In the genomic region with DNA sequence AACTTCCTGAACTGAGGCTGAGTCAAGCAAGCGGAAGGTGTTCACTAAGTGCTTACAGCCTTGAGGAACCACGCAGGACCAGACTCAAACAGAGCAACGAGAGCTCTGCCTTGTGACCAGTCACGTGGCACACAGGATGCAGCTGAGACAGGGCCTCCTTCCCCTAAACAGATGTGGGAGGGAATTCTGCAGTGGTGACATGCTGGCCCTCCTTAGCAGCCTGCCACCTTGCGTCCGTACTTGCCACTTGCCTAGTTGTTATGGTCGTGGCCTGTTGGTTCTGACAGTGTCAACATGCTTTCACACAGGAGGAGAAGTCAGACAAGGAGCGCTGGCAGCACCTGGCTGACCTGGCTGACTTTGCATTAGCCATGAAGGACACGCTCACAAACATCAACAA, we compare ENCODE assay signal across 13 mouse cellular contexts. TPM values are rescaled to one million over a fixed set of nuclear protein-coding genes. Genes with fewer than 3 reads are reported as not detected.
DNase-seq lines count a peak whose midpoint lies in the region; ATAC-seq and TF ChIP-seq lines count a peak whose summit lies in the region.
"Had no signal": no experiment of that assay in that cellular context is flagged by ENCODE, and none has a peak within 500 bp of the region (broad histone marks: within the 10 kb centered on the region; RNA-seq: fewer than 3 reads in every experiment).

No protein-coding gene starts in this region.

- 28% methylated on average over 9 of the region's 9 CpGs for WGBS in macrophage (ENCODE audit: missing documents)
- 81% methylated on average over 9 of the region's 9 CpGs for WGBS in intestine, embryonic 16.5 days

- no peak for ATAC-seq in intestine, embryonic 16.5 days

- H3K79me2 ChIP-seq in macrophage (ENCODE audit: inconsistent target): no peaks in the 10 kb centered on the region

- H3K4me3 ChIP-seq in gastrocnemius, adult 2 months: no peak overlapping the region
- H3K4me3 ChIP-seq in macrophage (ENCODE audit: inconsistent target): no peak overlapping the region
- no peak overlapping the region for H3K4me3 ChIP-seq in intestine, embryonic 16.5 days (ENCODE audit: low read length)
- H3K4me3 ChIP-seq: embryonic facial prominence, embryonic 15.5 days; neural tube, embryonic 12.5 days had no signal

- intact Hi-C loops in gastrocnemius, adult 2 months (cut with DNase I): no loop called here

- H3K4me2 ChIP-seq in intestine, embryonic 16.5 days (ENCODE audit: low read depth, low read length): no peak overlapping the region
- H3K4me2 ChIP-seq: embryonic facial prominence, embryonic 15.5 days; neural tube, embryonic 12.5 days had no signal

- no peaks in the 10 kb centered on the region for H3K27me3 ChIP-seq in intestine, embryonic 16.5 days (replicated peaks; ENCODE audit: control insufficient read depth, insufficient read depth, low read length)
- H3K27me3 ChIP-seq: embryonic facial prominence, embryonic 15.5 days; neural tube, embryonic 12.5 days had no signal

- DNase-seq in gastrocnemius, adult 2 months: peak; percentile 31
- DNase-seq in gastrocnemius, postnatal 25 days: no peak
- peak; percentile 13 for DNase-seq in lung, postnatal 25 days (ENCODE audit: low spot score)
- DNase-seq in lung, postnatal 14 days: no peak
- DNase-seq in retina, postnatal 1 day: no peak
- DNase-seq in layer of hippocampus, postnatal 14 days (ENCODE audit: low spot score in 2 of 2): no peak
- DNase-seq: cerebellum, postnatal 14 days; heart, postnatal 10 days; right cerebral cortex, postnatal 4 days had no signal

- no peaks in the 10 kb centered on the region for H3K9me3 ChIP-seq in intestine, embryonic 16.5 days (ENCODE audit: control insufficient read depth, low read length)
- H3K9me3 ChIP-seq: embryonic facial prominence, embryonic 15.5 days; neural tube, embryonic 12.5 days had no signal

- H3K27ac ChIP-seq in gastrocnemius, adult 2 months: no peak overlapping the region
- peak overlapping the region; percentile 73 for H3K27ac ChIP-seq in macrophage
- H3K27ac ChIP-seq in intestine, embryonic 16.5 days (ENCODE audit: low read length): no peak overlapping the region
- H3K27ac ChIP-seq: embryonic facial prominence, embryonic 15.5 days; neural tube, embryonic 12.5 days had no signal

- H3K36me3 ChIP-seq in macrophage (ENCODE audit: inconsistent target): peaks cover 41% of the 10 kb centered on the region
- H3K36me3 ChIP-seq in intestine, embryonic 16.5 days (ENCODE audit: control insufficient read depth, insufficient read depth, low read length): peaks cover 10% of the 10 kb centered on the region

- no peaks in the 10 kb centered on the region for H3K4me1 ChIP-seq in intestine, embryonic 16.5 days (ENCODE audit: control insufficient read depth, insufficient read depth, low read length)
- H3K4me1 ChIP-seq: embryonic facial prominence, embryonic 15.5 days; neural tube, embryonic 12.5 days had no signal

- no peak for TF ChIP-seq CTCF in gastrocnemius, adult 2 months (IDR thresholded peaks at IDR 0.05)

- H3K9ac ChIP-seq in intestine, embryonic 16.5 days (ENCODE audit: low read depth, low read length): no peak overlapping the region
- H3K9ac ChIP-seq: embryonic facial prominence, embryonic 15.5 days; neural tube, embryonic 12.5 days had no signal

RNA-seq across cellular contexts. Expression of a gene that starts 22.7 kb away (rescaled TPM):
- 1 to 10 TPM; 5.2 to 5.6 TPM for total RNA-seq in gastrocnemius, adult 2 months (2021)
- 1 to 10 TPM; 4.0 to 4.5 TPM for total RNA-seq in gastrocnemius, postnatal 25 days (2021)
- 1 to 10 TPM in 16 of 26 experiments, under 1 TPM in 10; 0.34 to 4.1 (median 1.2) TPM for total RNA-seq in macrophage (2018; cell fraction: chromatin; rRNA removed)
- 1 to 10 TPM; 3.7 to 7.4 (median 4.9) TPM for total RNA-seq in macrophage (2018; cell fraction: cytosol; rRNA removed)
- 1 to 10 TPM; 1.2 to 7.0 (median 2.8) TPM for total RNA-seq in macrophage (2018; cell fraction: nucleus; rRNA removed)
- polyA plus RNA-seq in macrophage (2018): 5.1 to 6.0 TPM (median 5.4 TPM) in 3 replicates
- 1 to 10 TPM; 9.8 to 9.9 TPM for total RNA-seq in layer of hippocampus, postnatal 14 days (2021)
- 5.5 and 5.6 TPM in 2 replicates for polyA plus RNA-seq in intestine, embryonic 16.5 days (2015; fragmentation: Nextera tagmentation; extraction: Ambion mirVana)

RNA-seq across cellular contexts. Expression of a gene that starts 22.9 kb away (rescaled TPM):
- 1 to 10 TPM; 1.6 to 1.8 TPM for total RNA-seq in gastrocnemius, adult 2 months (2021)
- 1 to 10 TPM; 1.5 to 1.8 TPM for total RNA-seq in gastrocnemius, postnatal 25 days (2021)
- total RNA-seq in macrophage (2018; cell fraction: chromatin; rRNA removed): 10 to 100 TPM in 22 of 26 experiments, 1 to 10 TPM in 4; 2.3 to 73.5 (median 36.3) TPM
- total RNA-seq in macrophage (2018; cell fraction: cytosol; rRNA removed): 10 to 100 TPM in 7 of 26 experiments, 1 to 10 TPM in 19; 2.4 to 12.9 (median 8.9) TPM
- total RNA-seq in macrophage (2018; cell fraction: nucleus; rRNA removed): 10 to 100 TPM in 19 of 26 experiments, 1 to 10 TPM in 7; 5.2 to 51.5 (median 24.2) TPM
- polyA plus RNA-seq in macrophage (2018): 9.6 to 13.6 TPM (median 10.3 TPM) in 3 replicates
- total RNA-seq in layer of hippocampus, postnatal 14 days (2021): 1 to 10 TPM; 4.1 to 4.9 TPM
- polyA plus RNA-seq in intestine, embryonic 16.5 days (2015; fragmentation: Nextera tagmentation; extraction: Ambion mirVana): 9.8 and 11.1 TPM in 2 replicates

Comparison
In these comparisons a context has a peak if more than half of its experiments do, and no peak if none do; other contexts are left out.
1. DNase-seq: peak in gastrocnemius, adult 2 months (single experiment) and lung, postnatal 25 days (single experiment); none in gastrocnemius, postnatal 25 days (single experiment), lung, postnatal 14 days (single experiment), retina, postnatal 1 day (single experiment) and layer of hippocampus, postnatal 14 days (0 of 2).